Mouse (Mus musculus) embryo, embryonic 10.5 days (tissue): ENCODE results near the gene Omg.

ENCODE experiments used
- DNase-seq: peaks from one replicate; pipeline ENCODE4 v3.0.0-alpha.2; 2015; ENCODE audit warnings: low spot score

The Omg gene

DNA sequence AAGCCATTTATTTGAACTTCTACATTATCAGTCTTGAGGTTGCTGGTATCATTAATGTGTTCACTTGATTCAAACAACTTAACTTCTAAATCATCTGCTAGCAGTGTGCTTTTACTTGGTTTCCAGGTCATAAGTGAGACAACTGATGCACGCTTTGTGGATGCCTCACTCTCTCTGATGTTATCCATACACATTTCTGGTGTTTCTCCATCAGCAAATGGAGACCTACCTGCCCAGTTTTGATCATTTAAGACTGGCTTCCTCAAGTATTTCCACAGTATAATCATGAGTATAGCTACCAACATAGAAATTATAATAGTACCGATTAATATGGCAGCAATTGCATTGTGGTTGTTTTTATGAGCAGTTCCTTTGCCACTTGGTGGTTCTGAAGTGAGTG lies 11.9 kb upstream of the Omg start:
- DNase-seq, result no peak

DNA sequence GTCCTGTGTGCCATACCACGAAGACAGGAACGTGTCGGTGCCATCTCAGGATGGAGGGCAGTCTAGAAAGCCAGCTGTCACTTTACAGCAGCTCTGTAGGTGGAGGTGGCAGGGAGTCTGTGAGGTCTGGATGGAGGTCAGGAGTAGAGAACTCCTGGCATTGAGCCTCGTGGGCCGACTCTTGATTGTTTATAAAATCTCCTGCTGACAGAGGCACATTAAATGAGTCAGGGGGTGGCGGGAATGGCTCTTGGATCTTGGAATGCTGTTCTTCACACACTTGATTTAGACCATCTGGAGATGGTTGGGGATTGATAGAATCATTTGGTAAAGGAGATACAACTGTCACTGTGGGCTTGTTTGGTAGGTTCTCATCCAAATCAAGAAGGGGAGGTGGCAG lies 11.4 kb upstream of the Omg start:
- no peak for DNase-seq

DNA sequence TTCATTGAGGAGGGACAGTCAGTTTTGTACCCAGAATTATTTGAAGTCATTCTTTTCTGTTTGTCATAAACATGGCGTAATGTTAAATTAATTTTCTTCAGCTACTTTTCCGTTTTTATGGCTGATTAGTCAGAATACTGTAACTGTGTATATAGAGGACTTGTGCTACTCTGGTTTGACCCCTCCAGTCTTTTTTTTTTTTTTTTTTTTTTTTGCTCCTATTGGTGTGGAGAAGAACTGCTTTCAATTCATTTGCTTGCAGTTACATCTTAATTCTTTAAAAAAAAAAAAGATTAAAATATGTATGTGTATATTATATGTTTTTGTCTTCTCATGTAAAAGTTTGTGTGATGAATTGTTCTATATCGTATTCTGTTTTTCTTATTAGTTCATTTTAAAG lies 8.1 kb upstream of the Omg start:
- no peak for DNase-seq

DNA sequence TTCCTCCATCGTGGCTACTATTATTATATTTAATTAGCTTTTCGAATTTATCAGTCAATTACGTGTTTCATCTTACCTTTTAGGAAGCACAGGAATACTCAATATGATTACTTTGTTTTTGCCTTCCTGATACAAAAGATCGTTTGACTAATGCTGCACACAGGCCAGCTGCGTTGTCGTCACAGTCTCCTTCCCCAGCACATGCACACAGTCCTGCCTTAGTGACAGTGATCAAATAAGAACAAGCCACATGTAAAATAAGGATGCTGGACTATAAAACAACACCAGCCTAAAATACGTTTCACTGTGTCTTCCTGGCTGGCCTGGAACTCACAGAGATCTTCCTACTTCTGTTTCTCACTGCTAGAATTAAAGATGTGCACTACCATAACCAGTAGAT lies 622 bp upstream of the Omg start:
- no peak for DNase-seq

DNA sequence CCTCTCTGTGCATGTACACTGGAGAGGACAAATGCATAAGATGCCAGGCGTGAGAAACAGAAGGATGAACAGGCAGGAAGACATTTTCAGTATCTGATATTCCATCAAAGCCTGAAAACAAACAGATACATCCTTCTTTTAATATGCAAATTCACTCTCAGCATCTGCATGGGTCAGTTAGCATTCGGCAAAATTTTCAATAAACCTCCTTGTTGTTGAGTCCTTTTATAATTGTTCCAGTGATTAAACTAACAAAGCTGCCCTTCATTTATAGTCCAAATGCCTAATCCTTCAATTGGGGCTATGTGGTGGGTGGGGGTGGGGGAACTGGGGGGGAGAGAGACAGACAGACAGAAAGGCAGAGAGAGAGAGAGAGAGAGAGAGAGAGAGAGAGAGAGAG lies 967 bp downstream of the Omg start:
- DNase-seq, result no peak

DNA sequence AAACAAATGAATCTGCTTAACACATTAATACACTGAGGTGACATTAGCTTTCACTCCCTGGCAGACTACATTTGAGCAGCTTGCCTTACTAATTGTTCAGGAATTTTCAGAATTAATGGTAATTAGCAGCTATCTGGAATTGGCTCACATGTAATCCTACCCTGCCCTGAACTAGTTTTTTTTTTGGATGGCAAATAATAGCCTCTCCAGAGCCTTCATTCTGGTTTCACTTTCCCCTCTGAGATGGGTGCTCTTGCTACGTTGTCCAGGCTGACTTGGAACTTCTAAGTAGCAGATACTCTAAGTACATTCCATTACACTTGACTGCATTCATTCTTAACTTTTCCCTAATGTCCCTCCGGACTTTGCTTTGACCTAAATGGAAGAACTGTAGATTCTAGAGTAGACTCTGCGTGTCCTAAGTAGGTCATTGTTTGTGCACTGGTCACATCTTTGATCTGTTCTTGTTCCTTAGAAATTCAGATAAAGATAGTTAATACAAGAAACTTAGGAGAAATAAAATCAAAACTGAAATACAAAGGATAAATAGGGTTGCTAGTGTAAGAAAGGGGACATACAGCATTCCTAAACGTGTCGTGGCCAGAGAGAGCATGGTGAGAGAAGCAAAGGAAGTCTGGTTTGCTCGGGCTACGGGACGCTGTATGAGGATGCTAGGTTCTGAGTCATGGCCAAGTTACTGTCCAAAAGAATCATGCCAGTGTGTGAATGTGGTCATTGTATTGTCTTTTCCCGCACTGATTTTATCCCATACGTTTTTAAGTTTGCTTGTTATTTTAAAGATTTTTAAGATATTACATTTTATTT lies 8.7 kb downstream of the Omg start:
- no peak for DNase-seq

DNA sequence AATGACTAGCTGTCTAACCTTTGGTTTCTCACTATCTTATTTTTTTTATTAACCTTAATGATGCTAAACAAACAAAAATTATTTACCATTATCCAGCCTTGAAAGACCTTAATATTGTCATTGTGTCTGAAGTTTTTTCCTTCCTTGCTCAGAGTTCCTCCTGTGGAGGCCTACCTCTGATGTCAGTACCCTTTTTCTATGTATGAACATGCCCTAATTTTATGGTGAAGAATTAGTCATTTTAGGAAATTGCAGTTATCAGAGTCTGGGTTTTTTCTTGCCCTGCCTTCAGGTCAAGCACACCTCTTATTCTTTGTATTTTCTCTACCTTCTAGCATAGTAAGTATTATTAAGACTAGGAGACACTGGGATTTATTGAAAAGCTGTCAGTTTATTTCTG lies 19.2 kb downstream of the Omg start:
- DNase-seq, result no peak

DNA sequence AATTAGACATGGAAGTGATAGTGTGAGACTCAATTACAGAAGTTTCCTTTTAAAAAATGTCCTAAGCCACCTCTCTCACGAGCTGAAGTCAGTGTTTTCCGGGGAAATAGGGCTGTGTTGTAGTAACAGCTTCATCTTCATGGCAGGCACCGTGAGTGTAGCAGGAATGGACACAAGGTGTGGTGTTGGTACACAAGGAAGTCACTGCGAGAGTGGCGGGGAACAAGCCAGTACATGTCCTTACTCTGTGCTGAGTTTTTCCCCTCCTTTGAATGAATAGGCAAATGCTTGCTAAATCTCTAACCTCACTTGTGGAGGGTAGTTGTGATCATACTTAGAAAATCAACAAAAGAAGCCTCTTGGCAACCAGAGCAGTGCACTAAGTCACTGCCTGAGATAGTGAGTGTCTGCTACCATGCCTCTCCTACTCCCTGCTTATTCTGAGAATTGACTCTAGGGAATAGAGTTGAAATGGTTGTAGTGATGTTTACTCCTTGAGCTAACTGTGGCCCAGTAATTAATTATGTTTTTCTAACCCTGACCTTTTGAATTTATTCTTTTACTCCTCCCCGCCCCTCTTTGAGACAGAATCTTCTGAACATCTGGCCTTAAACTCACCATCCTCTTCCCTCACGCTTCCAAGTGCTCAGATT lies 19.9 kb downstream of the Omg start:
- DNase-seq, result no peak

DNA sequence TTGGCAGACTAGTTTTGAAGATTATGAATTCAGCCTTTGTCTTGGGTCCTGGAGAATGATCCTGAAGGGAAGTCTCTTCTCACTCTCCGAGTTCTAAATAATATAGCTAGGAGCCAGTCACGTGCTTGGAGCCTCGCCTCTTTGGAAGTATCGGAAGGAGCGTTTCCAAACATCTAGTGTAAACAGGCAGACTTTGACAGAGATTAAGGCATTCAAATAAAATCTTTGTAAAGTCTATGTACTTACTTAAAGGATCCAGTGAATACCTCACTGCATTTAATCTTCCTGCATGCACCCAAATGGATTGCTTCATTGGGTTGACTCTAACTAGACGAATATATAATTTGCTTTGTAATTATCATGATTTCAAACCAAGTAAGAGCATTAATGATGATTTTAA lies 20.5 kb downstream of the Omg start:
- no peak for DNase-seq

DNA sequence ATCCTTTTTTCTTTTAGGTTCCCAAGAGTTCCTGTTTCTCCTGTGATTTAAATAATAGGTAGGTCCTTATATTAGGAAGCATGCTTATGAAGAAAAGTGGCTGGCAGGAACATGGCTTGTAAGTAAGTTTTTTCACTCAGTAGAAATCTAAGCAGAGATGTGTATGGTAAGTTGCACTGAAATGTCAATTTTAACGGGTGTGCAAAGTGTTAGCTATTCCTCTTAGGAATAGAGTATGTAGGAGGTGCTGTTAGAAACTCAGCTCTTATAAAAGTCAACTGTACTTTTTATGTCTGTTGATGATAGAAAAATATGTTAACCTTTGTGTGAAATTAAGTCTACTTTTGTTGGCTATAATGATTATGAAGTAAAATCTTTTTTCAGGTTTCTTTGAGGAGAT lies 35.8 kb downstream of the Omg start:
- DNase-seq, result no peak

DNA sequence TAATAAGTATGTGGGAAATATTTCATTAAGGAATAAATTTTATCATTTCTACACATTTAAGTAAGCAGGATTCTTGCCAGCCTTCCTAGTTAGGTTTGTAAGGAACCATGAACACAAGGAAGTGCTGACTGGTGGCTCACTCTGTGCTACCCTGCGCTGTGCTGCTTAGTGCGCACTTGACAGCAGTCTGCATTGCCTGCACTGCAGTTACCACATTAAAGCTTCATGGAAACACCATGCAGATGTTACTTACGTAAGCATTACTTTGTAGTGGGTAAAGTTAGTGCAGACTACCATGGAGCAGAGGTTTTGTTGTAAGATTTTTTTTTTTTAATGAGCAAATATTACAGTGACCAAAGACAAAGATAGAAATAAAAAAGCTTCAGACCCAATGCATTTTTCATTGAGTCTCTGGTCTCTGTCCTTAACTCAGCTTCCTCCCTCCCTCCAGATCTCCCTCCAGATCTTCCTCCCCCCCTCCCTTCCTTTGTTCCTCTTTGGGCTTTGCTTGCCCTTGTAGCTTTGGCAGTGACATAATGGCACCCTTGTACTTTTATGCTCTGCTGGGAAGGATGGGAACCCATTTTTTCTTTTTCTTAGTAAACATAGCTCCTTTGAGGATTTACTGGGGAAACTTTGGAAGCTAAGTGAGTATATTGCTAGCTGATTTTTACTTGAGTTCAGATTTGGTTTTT lies 43.0 kb downstream of the Omg start:
- DNase-seq, result peak; percentile 12

DNA sequence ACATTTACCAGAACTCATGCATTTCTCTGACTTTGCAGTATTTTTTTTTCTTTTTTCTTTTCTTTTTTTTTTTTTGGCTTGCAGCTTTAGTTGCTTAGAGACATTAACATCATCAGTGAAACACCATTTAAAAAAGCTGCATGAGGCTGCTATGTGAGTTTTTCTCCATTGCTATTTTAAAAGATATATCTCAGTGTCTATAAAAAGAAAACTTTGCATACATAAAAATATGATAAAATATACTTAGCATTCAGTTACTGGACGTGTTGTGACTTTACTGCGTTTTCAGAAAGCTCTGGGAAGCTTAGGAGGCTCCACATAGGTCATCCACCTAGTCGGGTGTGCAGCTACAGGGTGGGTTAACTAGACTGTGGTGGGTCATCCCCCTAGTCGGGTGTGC lies 44.0 kb downstream of the Omg start:
- no peak for DNase-seq

DNA sequence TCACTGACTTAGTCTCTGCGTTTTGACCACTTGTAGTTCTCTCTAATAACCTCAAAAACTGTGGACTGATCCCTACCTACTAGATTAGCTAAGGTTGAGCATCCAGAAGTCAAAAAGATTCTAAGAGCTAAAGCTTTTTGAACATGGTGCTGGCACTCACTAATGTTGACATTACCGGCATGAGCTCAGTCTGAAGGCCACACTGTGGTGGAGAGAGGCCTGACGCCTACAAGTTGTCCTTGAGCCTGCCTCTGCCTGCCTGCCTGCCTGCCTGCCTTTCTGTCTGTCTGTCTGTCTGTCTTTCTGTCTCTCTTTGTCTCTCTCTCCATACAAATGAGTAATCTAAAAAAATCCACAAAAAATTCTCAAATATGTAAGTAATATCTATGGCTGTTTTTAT lies 46.0 kb downstream of the Omg start:
- DNase-seq, result no peak

DNA sequence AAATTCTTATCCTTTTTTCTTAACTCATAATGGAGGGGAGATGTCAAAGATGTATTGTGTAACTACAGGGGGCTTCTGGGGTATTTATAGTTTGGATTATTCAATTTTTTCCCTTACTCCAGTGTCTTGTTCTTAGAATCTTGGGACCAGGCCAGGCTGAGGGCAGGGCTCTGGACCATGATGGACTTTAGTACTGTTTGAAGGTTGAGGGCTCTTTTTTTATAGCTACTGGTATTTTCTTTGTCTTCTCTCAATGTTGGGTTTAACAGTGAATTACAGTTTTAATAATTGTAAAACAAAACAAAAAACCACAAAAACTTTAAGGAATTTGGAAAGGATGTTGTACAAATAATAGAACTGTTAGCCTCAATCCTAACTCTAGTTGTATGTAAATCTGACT lies 50.9 kb downstream of the Omg start:
- no peak for DNase-seq
